Mouse (Mus musculus) embryo, embryonic 11.5 days (tissue): ENCODE results near the gene Mapkapk2.

Experiments
- DNase-seq: peaks from one replicate; pipeline ENCODE4 v3.0.0-alpha.2; 2012; ENCODE audit warnings: low read depth, low spot score

The Mapkapk2 gene

DNA sequence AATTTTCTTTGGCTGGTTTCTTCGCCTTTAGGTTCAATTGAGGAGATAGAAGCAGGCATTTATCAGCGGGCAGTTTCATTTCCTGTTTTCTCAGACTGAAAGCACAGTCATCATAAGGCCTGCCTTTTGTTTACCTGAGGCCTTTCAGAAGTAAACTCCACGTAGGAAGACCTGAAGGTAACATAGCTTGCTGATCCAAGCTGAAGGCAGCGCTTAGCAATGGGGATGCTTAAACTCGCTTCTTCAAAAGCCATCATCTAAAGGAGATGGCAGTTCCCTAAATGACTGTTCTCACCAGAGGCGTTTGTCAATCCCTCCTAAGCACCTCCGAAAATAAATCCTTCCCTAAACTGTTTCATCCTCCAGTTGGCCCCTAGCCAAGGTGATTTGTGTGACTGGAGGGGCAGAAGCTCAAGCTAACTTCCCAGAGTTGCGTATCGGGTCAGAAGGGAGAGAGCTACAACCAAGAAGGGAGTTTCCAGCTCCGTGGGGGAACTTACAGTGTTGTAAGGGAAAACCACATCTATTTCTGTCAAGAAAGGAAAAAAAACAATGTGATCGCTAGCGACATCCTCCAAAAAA lies 13.0 kb upstream of the Mapkapk2 start:
- DNase-seq, result no peak

DNA sequence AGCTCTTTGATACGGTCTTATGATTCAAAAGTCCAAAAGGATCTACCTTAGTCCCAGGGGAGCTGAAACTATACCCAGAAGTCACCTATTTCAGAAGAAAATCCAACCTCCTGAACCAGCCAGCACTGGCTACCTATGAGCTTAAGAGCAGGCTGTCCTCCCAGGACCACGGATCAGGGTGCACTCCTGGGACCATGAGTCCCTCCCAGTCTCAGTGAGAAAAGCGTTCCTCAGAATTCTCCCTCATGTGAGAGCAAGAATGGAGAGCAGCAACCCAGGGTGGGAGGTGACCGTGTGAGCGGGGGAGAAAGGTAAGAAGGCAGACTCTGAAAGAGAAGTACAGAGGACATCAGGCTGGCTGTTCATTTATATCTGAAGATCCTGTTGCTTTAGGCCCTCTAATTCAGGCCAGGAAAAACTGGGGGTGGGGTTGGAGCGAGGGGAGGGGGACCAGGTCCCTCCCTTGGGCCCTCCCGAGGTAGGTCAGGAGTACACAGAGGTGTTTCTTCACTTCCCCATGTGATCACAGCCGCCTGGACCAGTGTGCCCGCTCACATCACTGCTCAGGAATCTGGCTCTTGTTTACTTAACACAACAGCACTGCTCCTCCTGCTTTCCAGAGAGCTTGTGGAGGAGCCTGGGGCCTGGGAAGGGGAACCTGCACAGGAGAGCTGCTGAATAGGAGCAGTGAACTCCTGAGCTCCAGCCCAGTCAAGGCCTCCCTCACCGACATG lies 10.1 kb upstream of the Mapkapk2 start:
- DNase-seq, result no peak

DNA sequence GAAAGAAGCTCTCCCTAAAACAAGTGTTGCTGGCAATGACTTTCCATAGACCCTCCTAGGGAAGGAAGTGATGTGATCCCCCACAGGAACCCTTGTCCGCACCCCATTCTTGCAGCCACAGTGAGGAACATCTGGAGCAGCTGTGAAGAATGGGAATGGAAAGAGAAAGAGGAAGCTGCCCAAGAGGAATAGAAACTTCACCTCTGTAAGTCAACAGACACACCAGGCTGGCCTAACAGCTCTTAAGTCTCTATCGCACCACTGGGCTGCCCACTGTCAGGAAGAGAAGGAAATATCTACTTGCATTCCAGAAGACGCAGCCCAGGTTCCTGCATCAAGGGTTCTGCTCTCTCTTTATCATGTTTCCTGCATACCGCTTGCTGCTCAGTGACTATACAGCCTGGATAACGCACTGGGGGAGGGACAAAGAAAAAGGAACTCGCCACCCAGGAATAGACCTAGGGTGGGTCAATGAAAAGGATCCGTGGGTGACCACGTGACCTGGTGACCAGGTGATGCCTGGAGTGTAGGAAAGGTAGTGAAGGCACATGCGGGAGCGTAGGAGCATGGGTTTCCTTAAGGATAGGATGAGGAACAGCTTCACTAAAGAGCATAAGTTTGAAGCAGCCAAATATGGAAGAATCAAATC lies 6.3 kb upstream of the Mapkapk2 start:
- no peak for DNase-seq

DNA sequence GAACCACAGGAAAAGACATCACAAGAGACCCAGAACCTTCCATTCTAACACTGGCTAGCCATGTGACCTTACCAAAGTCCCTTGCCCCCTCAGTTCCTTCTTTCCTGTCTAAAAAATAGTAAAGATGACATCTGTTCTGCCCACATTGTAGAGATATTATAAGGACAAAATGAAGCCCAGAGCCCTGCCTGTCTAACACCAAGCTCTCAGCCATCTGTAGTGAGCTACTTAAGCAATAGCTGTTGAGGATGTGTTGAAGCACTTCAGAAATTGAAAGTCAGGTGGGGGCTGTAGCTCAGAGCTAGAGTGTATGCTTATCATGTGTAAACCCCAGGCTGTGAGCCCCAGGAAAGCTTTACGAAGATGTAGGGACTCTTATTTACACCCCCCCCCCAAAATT lies 3.2 kb upstream of the Mapkapk2 start:
- no peak for DNase-seq

DNA sequence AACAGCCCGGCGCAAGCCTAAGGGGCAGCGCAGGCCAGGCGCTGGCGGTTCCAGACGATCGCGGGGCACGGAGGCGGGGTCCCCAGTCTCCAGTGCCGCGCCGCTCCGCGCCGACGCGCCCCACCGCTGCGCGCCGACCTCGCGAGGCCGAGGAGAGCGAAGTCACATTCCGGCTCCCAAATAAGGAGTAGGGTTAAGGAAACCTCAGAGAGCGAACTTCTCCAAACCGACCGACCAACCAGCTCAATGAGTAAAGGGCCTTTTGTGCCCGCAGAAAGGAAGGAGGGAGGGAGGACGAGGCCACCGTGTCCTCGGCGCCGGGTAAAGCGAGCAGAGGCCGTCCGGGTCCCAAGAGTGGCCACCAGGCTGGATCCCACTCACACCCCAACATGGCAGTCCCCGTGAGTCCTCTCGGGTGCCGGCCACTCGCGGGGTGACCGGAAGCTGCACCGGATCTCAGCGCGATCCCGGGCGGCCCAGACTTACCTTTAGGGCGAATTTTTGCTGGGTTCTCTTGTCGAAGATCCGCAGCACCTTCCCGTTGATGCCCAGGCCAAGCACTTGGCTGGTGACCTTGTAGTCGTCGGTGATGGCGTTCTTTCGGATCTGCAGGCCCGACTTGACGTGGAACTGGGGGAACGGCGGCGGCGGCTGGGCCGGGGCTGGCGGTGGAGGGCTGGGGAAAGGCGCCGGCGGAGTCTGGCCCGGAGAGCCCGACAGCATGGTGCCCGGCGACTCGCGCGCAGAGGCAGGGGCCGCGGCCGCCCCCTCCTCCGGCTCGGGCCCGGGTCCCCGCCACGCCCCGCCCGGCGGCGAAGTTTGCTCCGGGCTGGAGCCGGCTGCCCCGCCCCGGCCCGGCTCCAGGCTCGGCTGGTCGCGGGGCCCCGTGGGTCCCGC lies 575 bp downstream of the Mapkapk2 start:
- DNase-seq, result no peak

DNA sequence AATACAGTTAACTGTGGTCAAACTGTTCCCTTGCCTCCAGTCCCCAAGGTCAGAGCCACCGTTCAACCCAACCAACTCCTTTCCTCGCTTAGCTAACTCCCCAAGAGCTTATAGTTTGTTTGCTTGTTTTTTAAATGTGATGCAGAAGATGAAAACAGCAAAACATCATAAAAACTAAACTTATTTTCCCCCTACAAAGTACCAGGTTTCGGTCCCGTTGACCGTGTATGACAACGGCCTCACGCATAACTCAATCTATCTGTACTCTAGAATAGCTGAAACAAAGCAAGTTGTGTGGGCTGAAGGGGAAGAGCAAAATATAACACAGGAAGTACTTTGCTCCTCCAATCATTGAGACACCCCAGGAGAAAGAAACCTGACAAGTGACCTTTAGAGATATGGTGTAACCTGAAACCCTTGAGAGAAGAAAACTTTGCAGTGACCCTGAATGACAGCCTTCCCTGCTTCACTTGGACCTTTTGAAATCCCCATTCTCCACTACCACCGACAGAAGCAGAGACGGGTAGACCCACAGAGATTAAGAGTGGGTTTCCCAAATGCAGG lies 1.4 kb downstream of the Mapkapk2 start:
- no peak for DNase-seq

DNA sequence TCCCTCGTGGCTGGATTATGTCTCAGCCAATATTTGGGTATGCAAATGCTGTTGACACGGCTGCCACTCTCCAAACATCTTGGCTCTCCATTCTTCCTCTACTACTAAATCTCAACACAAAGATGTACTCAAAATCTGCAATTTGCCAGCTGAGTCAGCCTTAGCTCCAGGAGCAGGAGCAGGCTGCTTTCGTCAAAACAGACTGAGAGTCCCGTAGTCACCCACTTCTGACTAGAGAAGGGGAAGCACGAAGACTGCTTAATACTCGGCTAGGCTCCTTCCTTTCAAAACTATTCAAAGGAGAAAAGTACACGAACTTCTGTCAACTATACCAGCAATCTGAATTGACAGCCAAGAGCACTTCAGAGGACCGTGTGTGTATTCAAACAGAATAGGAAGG lies 2.1 kb downstream of the Mapkapk2 start:
- no peak for DNase-seq

DNA sequence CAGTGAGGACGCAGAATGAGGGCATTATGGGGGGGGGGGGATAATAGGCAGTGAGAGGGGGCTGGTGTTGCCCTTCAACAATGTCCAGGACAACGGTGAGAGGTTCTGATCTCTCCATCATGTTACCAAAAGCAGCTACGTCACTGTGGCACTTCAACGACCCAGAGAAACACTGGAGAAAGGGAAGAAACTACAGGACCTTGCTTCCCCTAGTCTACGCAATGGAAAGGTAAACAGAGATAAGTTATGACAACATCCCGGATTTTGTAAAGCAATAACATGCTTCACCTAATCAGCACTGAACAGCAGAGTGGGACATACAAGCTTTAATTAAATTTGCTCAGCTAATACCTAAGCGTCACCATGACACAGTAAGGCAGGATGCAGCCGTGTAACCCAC lies 3.7 kb downstream of the Mapkapk2 start:
- DNase-seq, result no peak

DNA sequence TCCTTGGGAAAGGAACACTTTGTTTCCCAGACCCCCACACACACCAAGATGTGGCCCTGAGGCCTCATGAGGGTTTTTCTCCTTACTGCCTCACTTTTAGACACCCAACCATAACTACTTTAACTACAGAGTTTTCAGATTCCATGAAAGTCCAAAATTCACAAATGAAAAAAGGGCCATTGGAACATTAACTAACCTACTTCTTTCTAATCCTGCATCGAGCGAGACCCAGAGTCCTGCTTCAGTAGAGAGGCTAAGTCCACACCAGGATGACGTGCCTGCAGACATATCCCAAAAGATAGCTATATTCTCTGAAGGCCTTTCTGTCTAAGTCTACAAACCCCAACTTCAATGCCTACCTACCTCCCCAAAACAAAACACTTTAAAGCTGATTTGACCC lies 4.8 kb downstream of the Mapkapk2 start:
- DNase-seq, result no peak

DNA sequence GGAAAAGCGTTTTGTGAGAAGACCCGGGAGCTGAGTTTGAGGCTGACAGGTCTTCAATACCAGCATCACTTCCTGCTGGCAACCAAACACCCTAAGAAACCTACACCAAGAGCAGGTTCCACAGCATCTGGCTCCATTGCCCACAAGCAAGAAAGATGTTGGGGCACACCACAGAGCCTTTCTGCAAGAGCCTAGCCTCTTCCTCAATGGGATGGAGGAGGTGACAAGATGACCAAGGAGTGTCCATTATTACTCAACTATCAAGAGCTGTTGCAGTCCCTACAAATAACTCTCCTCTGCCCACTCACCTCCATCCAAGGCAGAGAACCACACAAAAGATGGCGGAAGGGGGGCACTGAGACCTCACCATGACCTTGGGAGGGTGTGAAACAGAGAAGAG lies 5.5 kb downstream of the Mapkapk2 start:
- DNase-seq, result no peak

DNA sequence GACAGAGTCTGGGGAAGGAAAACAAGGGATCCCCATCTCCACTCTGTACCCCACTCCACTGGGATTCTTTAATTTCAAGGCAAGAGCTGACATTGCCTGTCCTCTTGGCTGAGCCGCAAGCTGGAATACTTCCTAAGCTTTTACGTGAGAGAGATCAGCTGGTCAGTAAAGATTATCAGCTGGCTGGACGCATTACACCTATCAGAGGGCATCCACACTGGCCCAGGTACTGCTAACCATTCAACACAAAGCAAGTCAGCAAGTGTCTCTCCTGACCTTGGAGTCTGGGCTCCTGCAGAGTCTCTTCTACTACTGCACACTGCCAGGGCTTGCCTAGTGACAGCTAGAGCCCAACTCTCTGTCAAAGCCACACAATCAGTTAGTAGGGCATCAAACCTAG lies 6.1 kb downstream of the Mapkapk2 start:
- DNase-seq, result no peak

DNA sequence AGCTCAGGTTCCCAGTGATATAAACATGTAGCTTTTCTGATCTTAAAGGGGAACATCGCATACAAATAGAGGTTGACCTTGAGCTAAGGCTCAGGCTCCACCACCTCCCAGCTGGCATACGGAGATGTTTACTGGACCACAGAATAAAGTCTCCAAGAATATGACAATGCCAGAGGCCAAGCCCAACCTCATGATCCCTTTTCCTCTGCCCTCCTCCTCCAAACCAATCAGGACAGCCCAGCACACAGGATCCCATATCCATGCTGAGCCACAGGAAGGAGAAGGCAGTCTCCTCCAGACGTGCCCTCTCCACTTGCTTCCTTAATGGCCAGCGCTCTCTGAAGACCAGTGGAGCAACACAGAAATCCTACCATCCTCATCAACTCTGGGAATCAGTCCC lies 6.7 kb downstream of the Mapkapk2 start:
- no peak for DNase-seq

DNA sequence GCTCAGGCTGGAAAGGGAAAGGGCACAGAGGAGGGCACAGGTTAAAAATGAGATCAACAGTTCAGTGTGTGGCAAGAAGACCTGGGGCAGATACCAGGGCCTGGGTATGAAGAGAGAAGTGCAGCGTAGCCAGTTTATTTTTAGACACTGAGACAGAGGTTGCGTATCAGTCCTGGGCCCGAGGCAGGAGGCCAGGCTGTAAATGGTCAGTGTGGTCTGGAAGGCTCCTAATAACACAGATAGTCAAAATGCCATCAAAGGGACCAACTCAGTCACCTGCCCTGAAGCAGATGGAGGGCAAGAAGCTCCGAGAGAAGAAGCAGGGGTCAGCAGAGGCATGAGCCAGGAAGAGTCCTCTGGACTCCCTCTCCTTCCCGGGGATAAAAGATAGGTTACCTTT lies 7.4 kb downstream of the Mapkapk2 start:
- no peak for DNase-seq

DNA sequence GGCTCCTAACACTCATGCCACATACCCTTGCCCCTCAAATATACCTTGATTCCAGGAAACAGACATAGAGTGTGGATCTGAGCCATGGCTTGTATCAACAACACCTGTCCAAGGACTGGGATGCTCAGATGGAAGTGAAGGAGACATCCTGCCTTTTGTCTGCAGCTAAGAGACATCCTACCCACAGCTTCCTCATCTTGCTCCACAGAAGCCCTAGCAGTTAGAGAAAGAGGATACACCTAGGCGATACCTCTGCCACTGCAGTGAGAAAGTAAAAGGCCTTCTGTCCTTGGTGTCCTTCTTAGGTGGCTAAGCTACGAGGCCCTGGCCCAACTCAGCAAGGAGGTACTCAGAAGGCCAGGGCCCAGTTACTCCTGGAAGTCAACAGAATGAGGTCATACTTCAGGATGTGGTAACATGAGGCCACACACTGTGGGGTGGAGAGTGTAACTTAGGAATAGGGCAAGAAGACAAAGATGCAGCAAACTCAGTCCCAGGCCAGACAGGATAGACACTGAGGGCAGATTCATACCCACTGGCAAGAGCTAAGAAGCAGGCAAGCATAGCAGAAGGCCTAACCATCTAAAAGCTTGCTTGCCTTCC lies 8.0 kb downstream of the Mapkapk2 start:
- DNase-seq, result no peak

DNA sequence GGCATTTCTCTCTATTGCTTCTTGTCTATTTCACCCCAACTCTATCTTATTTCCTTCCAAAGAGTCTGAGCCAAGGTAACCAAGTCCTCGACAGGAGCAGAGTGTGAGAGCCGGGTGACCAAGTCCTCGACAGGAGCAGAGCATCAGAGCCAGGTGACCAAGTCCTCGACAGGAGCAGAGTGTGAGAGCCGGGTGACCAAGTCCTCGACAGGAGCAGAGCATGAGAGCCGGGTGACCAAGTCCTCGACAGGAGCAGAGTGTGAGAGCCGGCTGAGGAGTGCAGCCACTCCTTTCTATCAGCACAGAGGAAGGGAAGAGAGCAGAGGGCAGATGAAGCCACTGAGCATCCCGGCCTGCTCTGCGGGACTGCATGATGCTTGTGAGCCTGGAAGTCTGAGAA lies 9.1 kb downstream of the Mapkapk2 start:
- DNase-seq, result no peak

DNA sequence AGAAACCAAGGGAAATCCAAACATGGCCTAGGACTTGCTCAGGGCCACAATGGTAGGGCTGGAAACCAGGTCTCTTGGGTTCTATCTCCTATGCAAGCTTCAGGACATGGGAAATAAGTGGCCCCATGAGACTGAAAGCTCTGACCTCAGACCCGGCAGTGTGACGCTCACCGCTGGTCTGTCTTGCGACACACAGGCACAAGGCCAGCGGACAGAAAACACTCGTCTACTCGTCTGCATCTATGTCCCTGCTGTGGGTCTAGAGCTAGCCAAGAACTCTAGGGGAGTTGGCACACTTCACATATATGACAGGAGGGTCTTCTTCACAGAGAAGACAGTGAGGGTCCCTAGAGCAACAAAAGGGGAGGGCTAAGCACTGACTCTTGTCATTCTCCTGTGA lies 10.7 kb downstream of the Mapkapk2 start:
- no peak for DNase-seq

DNA sequence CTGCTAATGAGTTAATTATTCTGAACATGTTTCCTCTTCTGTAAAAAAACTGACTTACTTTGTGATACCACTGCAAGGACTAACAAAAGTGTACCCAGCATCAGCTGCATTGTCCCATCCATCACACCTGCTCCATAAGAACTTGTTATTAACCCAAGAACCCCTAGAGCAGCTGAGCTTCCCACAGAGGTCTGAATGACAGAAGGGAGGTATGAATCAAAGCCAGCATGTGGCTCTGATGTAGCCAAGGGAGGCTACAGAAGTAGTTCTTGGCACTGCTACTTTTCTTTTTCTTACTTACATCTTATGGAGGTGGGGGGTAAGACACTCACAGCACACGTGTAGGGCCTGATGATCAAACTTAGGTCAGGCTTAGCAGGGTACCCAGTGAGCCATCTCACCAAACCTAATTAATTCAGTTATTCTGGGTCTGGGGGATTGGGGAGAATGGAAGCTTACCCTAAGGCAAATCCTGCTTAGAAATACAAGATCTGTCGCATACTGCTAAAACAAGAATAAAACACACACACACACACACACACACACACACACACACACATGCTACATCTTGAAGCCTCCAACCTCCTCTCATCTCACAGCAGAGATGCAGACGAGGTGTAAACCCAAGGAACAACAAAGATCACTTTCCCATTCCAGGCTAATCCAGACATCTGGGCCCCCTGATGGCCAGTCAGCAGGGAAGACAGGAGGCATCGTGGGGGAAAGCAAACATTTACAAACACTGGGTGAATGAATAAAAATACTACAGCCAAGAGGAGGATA lies 11.5 kb downstream of the Mapkapk2 start:
- no peak for DNase-seq

DNA sequence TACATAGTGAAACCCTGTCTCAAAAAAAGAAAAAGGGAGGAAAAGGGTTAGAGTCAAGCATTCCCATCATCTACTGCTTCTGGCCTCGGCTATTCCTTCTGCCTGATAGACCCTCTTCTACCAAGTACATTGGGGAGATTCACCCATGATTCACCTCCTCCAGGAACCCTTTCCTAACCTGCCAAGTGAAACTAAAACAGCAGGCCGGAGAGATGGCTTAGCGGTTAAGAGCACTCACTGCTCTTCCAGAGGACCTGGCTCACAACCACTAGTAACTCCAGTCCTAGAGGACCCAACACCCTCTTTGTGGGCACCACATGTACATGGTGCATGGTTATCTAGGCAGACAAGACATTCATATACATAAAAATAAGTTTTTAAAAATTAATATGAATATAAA lies 12.4 kb downstream of the Mapkapk2 start:
- DNase-seq, result no peak

DNA sequence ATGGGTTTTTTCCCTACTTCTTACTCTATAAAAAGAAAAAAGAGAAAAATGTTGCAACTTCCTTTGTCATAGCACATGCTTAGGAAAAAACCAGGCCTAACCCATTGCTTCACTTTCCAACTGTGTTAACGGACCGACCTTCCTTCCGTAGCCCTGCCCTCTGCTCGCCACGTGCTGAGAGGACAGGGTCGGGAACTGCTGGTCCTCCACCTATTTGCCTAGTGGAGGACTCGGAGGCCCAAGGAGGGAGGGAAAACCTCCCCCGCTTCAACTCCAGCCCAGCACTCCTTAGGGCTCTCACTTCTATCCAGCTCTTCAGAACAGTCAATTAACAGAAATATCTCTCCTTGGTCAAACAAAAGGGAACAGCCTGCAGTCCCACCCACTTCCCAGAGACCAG lies 13.3 kb downstream of the Mapkapk2 start:
- DNase-seq, result no peak

DNA sequence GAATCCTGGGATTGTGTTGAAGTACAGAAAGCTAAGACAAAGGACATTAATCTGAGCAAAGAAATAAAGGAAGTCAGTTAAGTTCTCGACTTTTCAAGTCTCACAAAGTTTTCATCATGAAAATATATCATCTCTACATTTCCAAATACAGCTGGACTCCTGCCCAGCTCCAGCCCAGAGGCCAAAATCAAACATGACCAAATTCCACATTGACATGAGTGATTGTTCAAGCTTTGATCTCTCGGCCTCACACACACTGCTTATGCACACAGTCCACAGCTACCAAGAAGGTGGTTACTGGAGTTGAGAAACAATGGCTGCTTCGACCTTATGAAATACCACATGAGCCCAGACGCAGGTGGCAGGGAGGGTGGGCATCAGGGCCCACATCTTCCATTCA lies 14.0 kb downstream of the Mapkapk2 start:
- no peak for DNase-seq

DNA sequence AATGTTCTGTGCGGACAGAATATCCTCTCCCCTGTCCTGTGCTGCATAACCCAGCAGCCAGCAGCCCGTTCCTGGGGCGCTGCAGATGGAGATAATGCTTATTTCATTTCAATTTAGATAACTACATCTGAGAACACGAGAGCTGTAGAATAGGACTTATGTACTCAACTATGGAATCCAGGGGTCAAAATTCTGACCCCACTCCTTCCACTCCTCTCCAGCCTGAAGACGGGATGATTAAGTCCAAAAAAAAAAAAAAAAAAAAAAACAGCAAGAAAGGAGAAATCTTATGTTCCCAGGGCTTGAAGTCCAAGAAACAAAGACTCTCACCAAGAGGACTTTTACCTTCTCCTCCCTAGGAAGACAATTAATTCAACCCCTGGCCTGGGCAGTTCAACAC lies 14.5 kb downstream of the Mapkapk2 start:
- no peak for DNase-seq
